Mouse (Mus musculus): ENCODE measurements at regions not wholly inside any gene's neighbourhood (a gene's known extent, or its start where the extent isn't known, plus 50 kb on each side); places are given as distances from the start of the nearest gene placed in this dataset.
A peak's percentile ranks its signal among the peaks of the same experiment; 100 is the strongest.

GRCm38 (mm10) chr15:6044511-6045256, 254.9 kb upstream of the Dab2 start:
- DNase-seq, result no peak

DNA sequence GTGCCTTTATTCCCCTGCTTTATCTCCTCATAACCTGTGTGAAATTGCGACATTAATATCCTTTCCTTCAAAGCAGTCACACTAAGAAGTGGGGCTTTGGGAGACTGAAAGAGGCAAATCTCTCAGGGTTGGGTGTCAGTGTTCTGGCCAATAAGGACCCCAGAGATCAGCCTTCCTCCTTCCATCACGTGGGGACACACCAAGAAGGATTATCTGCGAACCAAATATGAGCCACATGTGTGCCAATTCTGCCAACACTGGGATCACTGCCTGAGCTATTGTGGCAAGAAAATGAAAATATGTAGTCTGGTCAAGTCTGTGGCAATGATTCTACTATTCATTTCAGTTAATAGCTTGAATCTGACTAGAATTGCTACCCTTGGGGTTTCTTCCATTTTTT, 243.9 kb upstream of the Dab2 start:
- DNase-seq, result no peak

DNA sequence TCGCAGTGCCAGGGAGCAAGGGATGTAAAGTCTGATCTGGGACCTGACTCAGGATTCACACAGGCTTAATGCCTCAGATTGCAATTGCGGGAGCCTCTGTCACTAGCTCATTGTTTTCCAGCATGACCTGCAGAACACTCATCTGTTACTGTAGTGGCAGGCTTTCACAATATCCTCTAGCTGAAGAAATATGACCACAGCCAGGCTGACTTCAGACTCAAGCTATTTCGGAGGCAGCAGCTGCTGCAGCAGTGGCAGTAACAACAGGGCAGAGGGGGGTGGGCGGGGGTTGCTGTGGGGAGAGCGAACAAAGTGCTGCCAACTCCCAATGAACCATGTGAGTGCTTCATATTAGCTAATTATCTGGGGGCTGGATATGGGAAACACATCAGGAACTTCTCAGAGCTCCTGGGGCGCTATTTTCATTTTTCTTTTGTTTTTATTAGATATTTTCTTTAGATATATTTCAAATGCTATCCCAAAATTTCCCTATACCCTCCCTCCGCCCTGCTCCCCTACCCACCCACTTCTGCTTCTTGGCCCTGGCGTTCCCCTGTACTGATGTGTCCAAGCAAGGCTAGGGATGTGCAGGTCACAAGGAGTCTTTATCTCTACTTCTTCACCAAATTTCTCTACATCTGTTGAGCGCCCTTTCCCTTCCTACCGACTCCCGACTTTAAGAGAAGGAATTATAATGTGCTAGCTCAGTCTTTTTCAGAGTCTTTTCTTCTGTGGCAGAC, 242.5 kb upstream of the Dab2 start:
- no peak for DNase-seq

DNA sequence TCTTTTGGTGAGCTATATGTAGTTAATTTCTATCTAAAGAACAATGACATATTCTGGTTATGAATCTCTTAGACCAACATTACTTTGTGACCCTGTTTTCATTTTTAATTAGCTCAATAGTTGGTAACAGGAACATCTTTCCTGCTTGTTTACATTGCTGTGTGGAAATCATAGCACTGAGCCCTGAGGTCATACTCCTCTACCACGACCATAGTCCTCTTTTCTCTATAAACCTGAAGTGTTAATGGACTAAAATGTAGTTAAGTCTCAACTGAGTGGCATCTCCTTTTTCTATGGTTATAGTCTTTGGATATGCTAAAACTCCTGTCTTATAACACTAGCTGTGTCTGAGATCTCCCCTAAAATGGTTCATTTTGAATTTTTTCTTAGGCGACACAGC, 240.2 kb upstream of the Dab2 start:
- DNase-seq, result no peak

DNA sequence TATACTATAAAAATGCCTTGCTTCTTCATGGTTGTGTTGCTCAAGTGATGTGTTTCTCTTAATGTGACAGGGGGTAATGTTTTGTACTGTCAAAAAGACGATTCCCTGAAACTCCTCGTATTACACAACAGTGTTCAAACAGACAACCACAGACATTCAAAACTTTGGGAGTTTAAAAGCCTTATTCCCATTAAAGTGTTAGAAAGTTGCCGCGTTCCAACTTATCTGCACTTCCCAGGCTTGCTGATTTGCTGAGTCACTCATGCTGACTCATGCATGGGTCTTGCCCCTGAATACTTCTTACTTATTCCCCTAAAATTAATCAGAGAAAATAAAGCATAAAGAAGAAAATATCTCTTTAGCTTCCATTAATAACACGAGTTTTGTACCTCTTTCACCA, 239.8 kb upstream of the Dab2 start:
- no peak for DNase-seq

DNA sequence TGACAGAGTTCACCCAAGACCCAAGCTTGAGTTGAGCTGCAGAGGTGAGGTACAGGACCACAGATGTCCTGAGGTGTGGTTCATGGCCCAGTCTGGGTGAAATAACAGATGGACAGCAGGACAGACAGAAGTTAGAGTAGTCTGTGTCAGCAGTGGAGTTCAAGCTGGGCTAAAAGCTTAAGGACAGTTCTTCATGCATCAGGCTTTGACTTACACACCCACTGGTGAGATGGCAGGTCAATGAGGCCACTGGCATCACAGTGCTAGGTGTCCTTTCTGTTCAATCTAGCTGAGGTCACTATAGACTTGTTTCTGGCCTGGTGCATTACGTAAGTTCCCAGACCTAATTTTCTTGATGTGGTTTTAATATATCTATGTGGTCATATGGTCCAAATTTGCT, 238.9 kb upstream of the Dab2 start:
- DNase-seq, result no peak

GRCm38 (mm10) chr15:6065100-6065499, 234.5 kb upstream of the Dab2 start:
- DNase-seq, result no peak

GRCm38 (mm10) chr15:6067380-6067779, 232.2 kb upstream of the Dab2 start:
- DNase-seq, result no peak

DNA sequence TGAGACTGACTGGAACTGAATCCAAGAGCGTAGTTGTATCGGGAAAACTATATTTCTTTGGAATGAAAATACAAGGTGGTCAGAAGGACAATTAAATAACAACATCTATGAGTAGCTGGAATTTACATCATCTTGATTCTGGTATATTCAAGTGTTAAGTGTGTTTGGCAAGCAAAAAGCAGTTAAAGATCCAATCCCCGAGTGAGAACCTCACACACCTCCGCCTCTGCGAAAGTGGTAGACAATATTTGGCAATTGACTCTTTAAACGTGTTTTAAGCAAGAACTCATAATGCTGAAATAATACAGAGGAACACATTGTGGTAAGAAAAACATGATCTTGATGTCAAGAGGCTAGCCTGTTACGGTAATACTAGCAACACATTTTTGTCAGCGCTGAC, 231.2 kb upstream of the Dab2 start:
- no peak for DNase-seq

GRCm38 (mm10) chr15:6071873-6072272, 227.7 kb upstream of the Dab2 start:
- no peak for DNase-seq

DNA sequence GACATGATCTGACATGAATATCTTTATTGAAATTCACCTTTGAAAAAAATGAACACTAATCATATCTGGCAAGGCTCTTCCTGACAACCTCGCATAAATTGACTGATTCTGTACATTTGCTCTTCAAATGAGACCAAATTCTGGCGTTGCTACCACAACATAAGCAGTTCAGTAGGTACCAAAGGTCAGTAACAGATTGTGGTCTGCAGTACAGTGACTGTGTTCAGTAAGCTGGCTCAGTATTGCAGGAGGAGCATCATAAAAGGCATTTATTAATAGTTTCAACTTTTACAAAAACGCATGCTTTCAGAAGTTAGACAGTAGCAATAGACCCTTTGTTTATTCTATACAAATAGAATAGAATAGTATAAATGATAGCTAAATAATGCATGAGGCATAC, 226.7 kb upstream of the Dab2 start:
- DNase-seq, result no peak

- DNase-seq, result peak; percentile 7
Measured at GRCm38 (mm10) chr15:6080714-6081635, 218.6 kb upstream of the Dab2 start.

DNA sequence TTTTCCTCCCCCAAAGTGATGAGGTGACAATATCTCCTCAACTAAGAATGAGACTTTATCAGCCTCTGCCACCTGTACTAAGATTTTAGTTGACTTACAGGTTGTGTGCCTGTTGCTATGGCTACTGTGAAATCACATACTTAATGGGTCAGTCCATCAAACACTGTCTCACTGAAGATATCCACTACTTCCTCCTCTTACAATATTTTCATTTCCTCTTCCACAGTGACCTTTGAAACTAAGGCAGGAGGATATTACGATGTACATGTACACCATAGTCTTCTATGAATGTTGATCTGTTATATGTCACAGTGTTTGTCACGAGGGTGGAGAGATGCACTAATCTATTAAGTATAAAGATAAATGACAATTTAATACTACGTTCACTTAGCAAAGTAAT, 212.4 kb upstream of the Dab2 start:
- DNase-seq, result no peak

DNA sequence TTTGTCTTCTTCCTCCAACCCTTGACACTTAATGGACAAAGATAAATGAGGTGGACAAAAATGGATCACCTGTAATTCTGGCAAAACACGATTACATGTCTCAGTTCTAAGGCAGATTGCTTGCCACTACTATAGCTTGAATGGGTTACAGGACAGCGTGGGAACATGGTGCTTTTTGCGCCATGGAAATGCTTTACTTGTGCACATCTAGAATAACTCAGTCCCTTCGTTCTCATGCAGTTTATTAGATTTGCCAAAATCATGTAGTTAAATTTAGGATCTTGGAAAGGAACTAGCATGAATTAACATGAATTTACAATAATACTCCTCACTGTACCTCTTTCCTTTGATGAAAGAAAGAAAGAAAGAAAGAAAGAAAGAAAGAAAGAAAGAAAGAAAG, 211.1 kb upstream of the Dab2 start:
- DNase-seq, result no peak

- DNase-seq, result no peak
Measured at GRCm38 (mm10) chr15:6129697-6130096, 169.9 kb upstream of the Dab2 start.

DNA sequence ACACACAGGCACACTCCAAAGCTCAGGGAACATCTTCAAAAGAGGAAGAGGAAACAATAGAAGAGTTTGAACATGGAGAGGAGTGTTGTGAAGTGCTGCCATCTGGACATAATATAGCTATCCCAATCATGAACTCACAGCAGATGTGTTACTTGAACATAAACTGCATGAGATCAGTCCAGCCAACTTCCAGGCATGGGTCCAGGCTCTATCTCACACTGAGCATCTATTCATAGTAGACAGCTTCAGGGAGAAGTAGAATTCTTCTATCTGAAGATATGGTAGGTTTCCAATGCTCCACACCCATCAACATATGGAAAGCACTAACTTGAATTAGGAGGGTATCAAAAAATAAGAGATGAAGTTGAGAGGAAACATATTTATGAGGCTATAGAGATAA, 167.4 kb upstream of the Dab2 start:
- DNase-seq, result no peak

DNA sequence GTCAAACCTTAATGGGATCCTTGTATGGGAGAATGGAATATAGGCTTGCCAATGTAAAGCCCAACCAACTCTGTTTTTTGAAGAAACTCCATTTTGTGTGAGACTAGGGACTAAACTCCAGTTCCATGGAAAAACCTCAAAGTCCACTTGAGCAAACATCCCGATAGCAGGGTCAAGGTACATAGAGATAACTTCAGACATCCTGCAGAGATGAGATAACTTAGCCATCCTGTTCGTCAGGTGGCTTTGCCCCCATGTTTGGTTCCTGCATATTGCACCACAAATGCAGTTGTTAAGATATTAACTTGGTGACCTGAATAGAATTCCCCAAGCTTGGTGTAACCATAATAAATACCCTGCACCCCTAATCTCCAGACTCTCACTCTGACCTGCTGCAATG, 154.5 kb upstream of the Dab2 start:
- DNase-seq, result no peak

- no peak for DNase-seq
Measured at GRCm38 (mm10) chr15:6154706-6155105, 144.9 kb upstream of the Dab2 start.

DNA sequence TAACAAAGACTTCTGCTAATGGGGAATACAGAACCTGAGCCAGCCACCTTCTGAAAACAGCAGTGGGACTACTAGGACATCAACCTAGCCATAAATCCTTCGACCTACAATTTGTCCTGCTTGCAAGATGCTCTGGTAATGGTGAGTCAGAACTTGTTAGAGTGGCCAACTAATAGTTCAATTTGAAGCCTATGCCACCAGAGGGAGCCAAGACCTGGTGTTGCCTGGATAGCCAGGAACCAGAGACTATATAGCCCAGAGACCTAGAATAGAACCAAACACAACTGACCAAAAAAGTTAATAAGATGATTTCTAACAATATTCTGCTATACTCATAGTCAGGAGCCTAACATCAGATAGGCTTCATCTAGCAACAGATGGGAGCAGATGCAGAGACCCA, 119.3 kb upstream of the Dab2 start:
- no peak for DNase-seq

DNA sequence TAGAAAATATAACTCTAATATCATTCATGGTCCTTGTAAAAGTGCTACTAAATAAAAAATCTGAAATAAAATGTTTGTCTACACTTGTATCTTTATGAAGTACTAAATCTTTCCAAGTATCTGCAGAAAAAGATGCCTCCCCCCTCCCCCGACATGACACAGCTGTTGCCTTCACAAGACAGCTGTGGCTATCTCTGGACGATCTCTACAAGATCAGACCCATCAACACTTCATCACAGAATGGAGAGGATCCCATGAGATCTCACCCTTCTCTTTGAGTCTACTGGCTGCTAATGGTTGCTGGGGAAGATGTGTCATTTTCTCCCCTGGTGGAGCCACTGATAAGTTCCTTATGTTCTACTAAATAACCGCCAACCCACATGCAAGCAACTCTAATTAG, 116.0 kb upstream of the Dab2 start:
- DNase-seq, result no peak

DNA sequence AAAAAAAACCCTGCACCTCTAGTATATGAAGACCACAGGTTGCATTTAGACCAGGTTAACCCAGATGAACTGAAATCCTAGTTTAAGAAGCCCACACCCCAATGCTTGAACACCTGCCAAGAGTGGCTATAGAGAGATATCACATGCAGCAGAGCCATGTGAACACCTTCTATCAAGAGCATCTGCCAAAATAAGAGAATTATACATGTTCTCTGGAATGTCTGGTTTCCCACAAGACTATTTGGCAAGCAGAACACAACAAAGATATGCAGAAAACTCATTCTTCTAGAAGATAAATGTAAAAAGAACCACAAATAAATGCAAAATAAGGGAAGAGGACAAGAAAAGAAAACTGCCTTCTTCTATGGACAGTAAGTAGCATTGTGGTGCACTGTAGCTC, 107.7 kb upstream of the Dab2 start:
- no peak for DNase-seq

- DNase-seq, result no peak
Measured at GRCm38 (mm10) chr15:6207239-6207638, 92.3 kb upstream of the Dab2 start.

- peak; percentile 14 for DNase-seq
Measured at GRCm38 (mm10) chr15:6209301-6209700, 90.3 kb upstream of the Dab2 start.

- no peak for DNase-seq
Measured at GRCm38 (mm10) chr15:6218087-6218486, 81.5 kb upstream of the Dab2 start.
